Mouse (Mus musculus) kidney, adult 2 months (tissue): ENCODE results near the gene Otop3. TPM values are rescaled to one million over a fixed set of nuclear protein-coding genes. Genes with fewer than 3 reads are reported as not detected.

ENCODE experiments used
- DNase-seq: peaks from one replicate; pipeline ENCODE4 v3.0.0; 2021
- H3K27ac ChIP-seq: fragments of 200-500 bp; 2 replicates; pipeline ENCODE4 v1.5.1; 2012; ENCODE audit warnings: low read depth, low read length, control low read depth, inconsistent platforms; ENCODE audit not compliant: insufficient read depth
- H3K27me3 ChIP-seq: fragments of 200-500 bp; replicated peaks from 2 replicates; pipeline ENCODE4 v1.6.1; 2012; ENCODE audit warnings: mild to moderate bottlenecking, moderate library complexity, low read length, inconsistent platforms; ENCODE audit not compliant: control insufficient read depth, insufficient read depth
- H3K36me3 ChIP-seq: fragments of 200-500 bp; 2 replicates; pipeline ENCODE4 v1.6.1; 2012; ENCODE audit warnings: mild to moderate bottlenecking, moderate library complexity, low read length, inconsistent platforms; ENCODE audit not compliant: control insufficient read depth, insufficient read depth
- H3K4me1 ChIP-seq: fragments of 200-500 bp; 2 replicates; pipeline ENCODE4 v1.6.1; 2011; ENCODE audit warnings: low read length; ENCODE audit not compliant: control insufficient read depth, insufficient read depth
- H3K4me3 ChIP-seq: fragments of 200-500 bp; 2 replicates; pipeline ENCODE4 v1.5.1; 2011; ENCODE audit warnings: mild to moderate bottlenecking, low read depth, low read length, control low read depth; ENCODE audit not compliant: insufficient read depth
- CTCF ChIP-seq: fragments of 200-500 bp; conservative IDR thresholded peaks from 2 replicates; pipeline ENCODE4 v1.5.1; 2011; ENCODE audit warnings: low read depth, mild to moderate bottlenecking, control low read depth, low read length, moderate library complexity, mixed read lengths; ENCODE audit not compliant: insufficient read depth, insufficient read length
- POLR2A ChIP-seq: fragments of 200-500 bp; IDR thresholded peaks from one replicate; pipeline ENCODE4 v1.6.1; 2011; ENCODE audit warnings: low read depth, low read length, control low read depth
- WGBS: fragments of 180-500 bp; shearing (Covaris S2); methylation state at CpG from one replicate; pipeline ENCODE4 v1.1.7; 2018; 5-methylcytosine and 5-hydroxymethylcytosine counted together
- polyA plus RNA-seq: library from polyadenylated mRNA; depleted of rRNA; stranded (reverse); fragments of >200 nt; gene quantifications from 2 replicates; pipeline ENCODE4 v1.2.3, GENCODE M21; 2012

Gene Otop3
- polyA plus RNA-seq, 1 experiment, result 0.13 TPM

DNA sequence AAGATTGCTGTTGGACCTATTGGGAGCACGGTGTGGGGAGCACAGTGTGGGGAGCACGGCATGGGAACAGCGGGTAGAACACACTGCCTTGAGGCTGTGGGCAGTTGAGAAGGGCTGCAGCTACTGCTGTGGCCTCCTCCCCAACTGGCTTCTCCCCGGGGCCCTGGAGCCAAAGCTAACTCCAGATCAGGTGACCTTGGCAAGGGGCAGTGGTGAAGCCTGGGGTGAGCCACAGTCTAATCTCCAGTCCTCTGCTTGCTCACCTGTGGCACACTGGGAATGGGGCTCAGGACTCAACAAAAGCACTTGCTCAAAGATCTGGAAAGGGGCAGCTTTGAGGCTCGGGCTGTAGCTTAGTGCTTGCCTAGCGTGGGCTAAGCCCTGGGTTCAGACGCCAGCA is 17.3 kb upstream of the Otop3 start:
- Histone ChIP-seq H3K27ac (no peak overlapping the region), H3K4me1 (no peaks in the 10 kb centered on the region), H3K4me3 (no peak overlapping the region), H3K36me3 (no peaks in the 10 kb centered on the region), H3K27me3 (0 out of 2 replicates have a peak, but pooled peaks cover 1% of the 10 kb centered on the region)
- WGBS, result 71% methylated on average over 7 of the region's 7 CpGs
- no peak for DNase-seq
- TF ChIP-seq CTCF (no peak), POLR2A (no peak)

DNA sequence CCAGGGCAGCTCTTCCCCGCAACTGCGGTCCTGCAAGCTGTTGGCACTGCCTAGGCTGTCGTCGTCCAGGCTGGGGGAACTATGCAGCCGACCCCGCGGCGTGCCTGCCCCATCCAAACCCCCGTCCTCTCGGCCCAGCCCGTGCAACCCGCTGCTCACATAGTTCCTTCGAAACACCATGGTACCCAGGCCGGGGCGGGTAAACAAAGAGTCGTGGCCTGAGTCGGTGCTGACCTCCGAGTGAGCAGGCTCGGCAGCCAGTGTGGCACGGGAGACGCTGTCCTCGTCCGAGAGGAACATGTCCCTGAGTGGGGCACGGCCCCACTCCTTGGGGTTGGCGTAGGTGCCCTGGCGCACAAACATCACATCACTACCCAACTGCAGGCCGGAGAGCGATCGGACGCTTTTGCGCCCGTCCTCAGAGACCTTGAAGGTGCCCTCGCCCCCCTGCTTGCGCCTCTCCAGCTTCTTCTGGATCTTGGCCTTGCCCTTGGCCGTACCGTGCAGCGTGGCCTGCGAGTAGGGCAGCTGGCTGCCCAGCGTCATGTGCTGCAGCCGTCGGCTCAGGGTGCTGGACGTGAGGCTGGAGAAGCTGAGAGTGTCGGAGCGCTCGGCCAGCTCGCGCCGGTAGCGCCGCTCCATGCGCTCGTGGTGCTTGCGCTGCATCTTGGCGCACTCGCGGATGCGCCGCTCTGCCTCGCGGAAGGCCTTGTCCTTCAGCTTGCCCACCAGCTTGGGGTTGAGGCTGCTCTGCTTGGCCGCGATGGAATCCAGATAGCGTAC is 16.1 kb upstream of the Otop3 start:
- H3K4me1 ChIP-seq, result no peaks in the 10 kb centered on the region
- TF ChIP-seq POLR2A (no peak), CTCF (no peak)
- H3K36me3 ChIP-seq, result no peaks in the 10 kb centered on the region
- WGBS, result 7% methylated on average over 63 of the region's 63 CpGs
- H3K27ac ChIP-seq, result no peak overlapping the region
- H3K27me3 ChIP-seq, result peaks cover 2% of the 10 kb centered on the region; the same call in 1 of the 2 replicates
- no peak for DNase-seq
- H3K4me3 ChIP-seq, result no peak overlapping the region

DNA sequence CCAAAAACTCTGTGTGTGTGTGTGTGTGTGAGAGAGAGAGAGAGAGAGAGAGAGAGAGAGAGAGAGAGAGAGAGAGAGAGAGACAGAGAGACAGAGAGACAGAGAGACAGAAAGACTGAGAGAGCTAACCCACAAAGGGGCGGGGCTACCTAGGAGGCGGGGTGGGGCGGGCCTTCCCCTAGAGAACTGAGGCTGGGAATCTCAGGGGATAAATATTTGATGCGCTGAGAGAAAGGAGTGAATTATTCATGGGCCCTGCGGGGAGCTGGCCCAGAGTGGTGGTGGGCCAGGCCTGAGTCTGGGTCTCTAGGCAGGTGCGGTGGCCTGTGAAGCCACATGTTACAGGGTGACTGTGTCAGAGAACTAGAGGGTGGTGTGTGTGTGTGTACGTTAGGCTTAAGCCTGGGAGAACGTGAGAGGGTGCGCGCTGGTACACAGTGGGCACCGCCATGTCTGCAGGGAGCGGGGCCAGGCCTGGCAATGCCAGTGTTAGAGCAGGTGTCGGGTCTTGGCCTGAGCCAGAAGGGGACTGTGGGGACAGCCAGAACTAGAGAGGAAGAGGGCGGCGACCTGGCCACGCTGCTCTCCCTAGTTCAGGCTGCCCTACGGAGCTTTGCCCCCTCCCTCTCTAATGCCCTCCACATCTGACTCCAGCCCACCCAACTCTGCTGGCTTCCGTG is 14.7 kb upstream of the Otop3 start:
- DNase-seq, result no peak
- H3K27me3 ChIP-seq, result peaks cover 2% of the 10 kb centered on the region; the same call in 1 of the 2 replicates

DNA sequence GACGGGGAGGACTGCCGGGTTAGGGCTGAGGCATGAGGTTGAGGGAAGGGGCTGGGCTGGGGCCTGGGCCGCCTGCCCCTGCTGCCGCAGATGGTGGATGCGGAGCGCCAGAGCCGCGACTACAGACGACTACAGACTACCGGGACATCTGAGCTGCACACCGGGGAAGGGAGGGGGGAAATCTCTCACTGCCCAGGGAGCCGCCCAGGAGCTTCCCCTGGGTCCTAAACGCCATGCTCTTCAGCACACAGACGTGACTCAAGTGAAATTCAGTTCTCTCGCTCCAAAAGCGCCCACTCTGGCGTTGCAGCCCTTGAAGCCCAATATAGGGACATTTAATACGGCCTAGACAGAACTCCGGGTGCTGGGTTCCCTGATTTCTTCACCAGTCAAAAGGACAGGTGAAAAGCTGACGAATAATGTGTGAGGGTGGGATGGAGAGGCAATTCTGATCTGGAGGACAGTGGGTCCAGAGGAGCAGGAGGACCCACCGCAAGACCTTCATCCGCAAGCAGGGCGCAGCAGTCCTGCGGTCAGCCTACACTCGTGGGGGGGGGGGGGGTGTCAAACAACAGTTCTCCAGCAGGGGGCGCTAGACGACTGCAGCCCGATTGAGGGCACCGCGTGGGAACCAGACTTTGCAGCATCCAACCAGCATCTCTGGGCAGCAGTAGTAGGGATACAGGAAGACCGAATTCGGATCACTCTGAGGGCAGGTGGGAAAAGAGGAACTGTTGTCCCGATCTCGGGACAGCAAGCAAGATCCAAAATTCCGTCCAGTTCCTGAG is 12.4 kb upstream of the Otop3 start, which contains the start of gene Ush1g:
Ush1g (minus strand) TSS at position 136 of the 788 bp plus-strand sequence.
- no peak within 1 kb of the TSS for H3K4me3 ChIP-seq
- no peaks in the 10 kb centered on the region for H3K36me3 ChIP-seq
- WGBS, result 4% methylated on average over 35 of the region's 35 CpGs
- no peak within 1 kb of the TSS for H3K27ac ChIP-seq
- no peaks in the 10 kb centered on the region for H3K4me1 ChIP-seq
- peaks cover 2% of the 10 kb centered on the region; the same call in 1 of the 2 replicates for H3K27me3 ChIP-seq
- peak; percentile 77 for TF ChIP-seq CTCF
- no peak for TF ChIP-seq POLR2A
- DNase-seq, result peak; percentile 44

More for the DNA sequence above, 14.7 kb upstream of the Otop3 start:
- Histone ChIP-seq H3K4me1 (no peaks in the 10 kb centered on the region), H3K4me3 (no peak overlapping the region), H3K27ac (no peak overlapping the region), H3K36me3 (no peaks in the 10 kb centered on the region)
- TF ChIP-seq CTCF, result no peak
- WGBS, result 26% methylated on average over 18 of the region's 18 CpGs

DNA sequence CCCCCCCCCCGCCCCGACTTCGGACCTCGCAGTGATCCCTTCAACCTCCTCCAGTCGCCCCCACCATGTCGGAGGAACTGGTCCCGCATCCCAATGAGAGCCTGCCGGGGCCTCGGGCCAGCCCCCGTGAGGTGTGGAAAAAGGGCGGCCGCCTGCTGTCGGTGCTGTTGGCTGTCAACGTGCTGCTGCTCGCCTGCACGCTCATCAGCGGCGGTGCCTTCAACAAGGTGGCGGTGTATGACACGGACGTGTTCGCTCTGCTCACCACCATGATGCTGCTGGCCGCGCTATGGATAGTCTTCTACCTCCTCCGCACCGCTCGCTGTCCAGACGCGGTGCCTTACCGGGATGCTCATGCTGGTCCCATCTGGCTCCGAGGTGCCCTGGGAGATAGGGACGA is 11.2 kb upstream of the Otop3 start:
- peaks cover 2% of the 10 kb centered on the region; the same call in 1 of the 2 replicates for H3K27me3 ChIP-seq
- WGBS, result 13% methylated on average over 32 of the region's 32 CpGs
- H3K4me1 ChIP-seq, result no peaks in the 10 kb centered on the region
- no peak overlapping the region for H3K4me3 ChIP-seq
- no peak overlapping the region for H3K27ac ChIP-seq
- TF ChIP-seq POLR2A, result no peak
- DNase-seq, result no peak
- no peaks in the 10 kb centered on the region for H3K36me3 ChIP-seq

DNA sequence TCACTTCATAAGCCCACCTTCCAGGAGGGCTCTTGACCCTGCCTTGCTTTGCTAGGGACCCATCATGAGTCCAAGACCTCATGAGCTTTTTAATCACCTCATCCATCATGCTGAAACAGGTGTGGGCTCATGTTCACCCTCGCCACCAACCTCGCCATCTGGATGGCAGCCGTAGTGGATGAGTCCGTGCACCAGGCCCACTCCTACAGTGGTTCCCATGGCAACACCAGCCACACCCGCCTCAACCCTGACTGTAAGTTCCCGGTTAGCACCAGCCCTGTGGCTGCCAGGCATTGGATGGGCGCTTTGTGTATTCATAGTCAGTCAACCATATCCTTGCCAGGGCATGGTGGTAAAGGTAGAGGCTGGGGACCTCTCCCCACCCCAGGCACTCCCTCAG is 7.8 kb upstream of the Otop3 start:
- Histone ChIP-seq H3K27me3 (peaks cover 1% of the 10 kb centered on the region; the same call in 1 of the 2 replicates), H3K27ac (no peak overlapping the region), H3K4me3 (no peak overlapping the region), H3K4me1 (no peaks in the 10 kb centered on the region), H3K36me3 (no peaks in the 10 kb centered on the region)
- WGBS, result 38% methylated on average over 7 of the region's 7 CpGs
- DNase-seq, result no peak
- no peak for TF ChIP-seq CTCF
- no peak for TF ChIP-seq POLR2A

DNA sequence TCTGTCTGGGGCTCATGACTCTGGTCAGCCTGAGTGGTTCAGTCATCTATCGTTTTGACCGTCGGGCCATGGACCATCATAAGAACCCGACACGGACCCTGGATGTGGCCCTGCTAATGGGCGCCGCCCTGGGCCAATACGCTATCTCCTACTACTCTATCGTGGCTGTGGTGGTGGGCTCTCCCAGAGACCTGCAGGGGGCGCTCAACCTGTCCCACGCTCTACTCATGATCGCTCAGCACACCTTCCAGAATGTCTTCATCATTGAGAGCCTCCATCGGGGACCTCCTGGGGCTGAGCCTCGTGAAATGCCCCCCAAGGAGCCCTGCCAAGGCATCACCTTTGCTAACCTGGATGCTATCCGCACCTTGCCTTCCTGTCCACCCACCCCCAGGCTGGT is 5.2 kb upstream of the Otop3 start:
- 69% methylated on average over 15 of the region's 15 CpGs for WGBS
- H3K4me3 ChIP-seq, result no peak overlapping the region

More for the DNA sequence above, 5.2 kb upstream of the Otop3 start:
- H3K27ac ChIP-seq, result no peak overlapping the region
- no peaks in the 10 kb centered on the region for H3K4me1 ChIP-seq
- H3K27me3 ChIP-seq, result no peaks in the 10 kb centered on the region
- H3K36me3 ChIP-seq, result no peaks in the 10 kb centered on the region
- no peak for TF ChIP-seq POLR2A
- no peak for TF ChIP-seq CTCF
- no peak for DNase-seq
